Mouse (Mus musculus): Measurements from ENCODE around the gene Uri1. TPM values are rescaled to one million over a fixed set of nuclear protein-coding genes. Genes with fewer than 3 reads are reported as not detected.

Gene Uri1
- polyA plus RNA-seq (2014; fragmentation: Nextera tagmentation; extraction: Ambion mirVana) = 42.2 and 45.9 TPM in 2 replicates

GRCm38 (mm10) chr7:38023451-38023850 lies at the start of gene Uri1:
Gene Uri1, minus strand, starts transcription at chr7:38023551.
- no peak within 1 kb of the TSS for H3K27ac ChIP-seq (ENCODE audit: low read depth, low read length)
- H3K27me3 ChIP-seq (replicated peaks; ENCODE audit: control insufficient read depth, insufficient read depth, low read length) = no peaks in the 10 kb centered on the region
- no peaks in the 10 kb centered on the region for H3K9me3 ChIP-seq (ENCODE audit: control insufficient read depth, low read length)
- no peak for DNase-seq (ENCODE audit: low spot score)
- no peak within 1 kb of the TSS for H3K9ac ChIP-seq (ENCODE audit: low read depth, low read length)
- H3K4me3 ChIP-seq (ENCODE audit: low read depth, low read length) = no peak within 1 kb of the TSS
- H3K4me1 ChIP-seq (replicated peaks; ENCODE audit: control insufficient read depth, insufficient read depth, low read length) = no peaks in the 10 kb centered on the region
- 91% methylated on average over 8 of the region's 8 CpGs for WGBS
- no peak within 1 kb of the TSS for H3K4me2 ChIP-seq
- ATAC-seq (replicated peaks; ENCODE audit: low FRiP score) = no peak
- H3K36me3 ChIP-seq (ENCODE audit: control insufficient read depth, insufficient read depth, low read length) = no peaks in the 10 kb centered on the region

DNA sequence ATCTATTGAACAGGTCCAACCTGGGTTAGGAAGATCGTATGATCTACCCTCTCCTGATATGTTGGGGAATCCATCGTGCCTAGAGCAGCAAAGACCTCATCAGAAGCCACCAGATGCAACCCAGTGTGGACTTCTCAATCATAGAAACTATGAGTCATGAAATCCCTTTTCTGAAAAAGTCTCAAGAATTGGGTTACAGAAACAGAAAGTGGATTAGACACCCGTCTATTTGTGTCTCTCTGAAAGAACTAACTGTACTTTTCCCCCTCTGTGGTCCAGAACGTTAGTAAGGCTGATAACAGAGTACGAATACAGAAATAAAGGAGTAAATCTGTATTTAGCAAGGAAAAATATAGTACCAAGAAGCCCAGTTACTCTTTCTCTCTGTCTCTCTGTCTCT lies 47.7 kb upstream of the Uri1 start:
- DNase-seq (ENCODE audit: low spot score) = no peak
- WGBS = 62% methylated on average over 5 of the region's 5 CpGs
- no peak for ATAC-seq (replicated peaks; ENCODE audit: low FRiP score)
- Histone ChIP-seq H3K4me2 (no peak overlapping the region), H3K9ac (ENCODE audit: low read depth, low read length) (no peak overlapping the region), H3K9me3 (ENCODE audit: control insufficient read depth, low read length) (no peaks in the 10 kb centered on the region), H3K4me3 (ENCODE audit: low read depth, low read length) (no peak overlapping the region), H3K4me1 (replicated peaks; ENCODE audit: control insufficient read depth, insufficient read depth, low read length) (no peaks in the 10 kb centered on the region), H3K27me3 (replicated peaks; ENCODE audit: control insufficient read depth, insufficient read depth, low read length) (no peaks in the 10 kb centered on the region; the same call in 1 of the 2 replicates), H3K27ac (ENCODE audit: low read depth, low read length) (no peak overlapping the region), H3K36me3 (ENCODE audit: control insufficient read depth, insufficient read depth, low read length) (no peaks in the 10 kb centered on the region)

DNA sequence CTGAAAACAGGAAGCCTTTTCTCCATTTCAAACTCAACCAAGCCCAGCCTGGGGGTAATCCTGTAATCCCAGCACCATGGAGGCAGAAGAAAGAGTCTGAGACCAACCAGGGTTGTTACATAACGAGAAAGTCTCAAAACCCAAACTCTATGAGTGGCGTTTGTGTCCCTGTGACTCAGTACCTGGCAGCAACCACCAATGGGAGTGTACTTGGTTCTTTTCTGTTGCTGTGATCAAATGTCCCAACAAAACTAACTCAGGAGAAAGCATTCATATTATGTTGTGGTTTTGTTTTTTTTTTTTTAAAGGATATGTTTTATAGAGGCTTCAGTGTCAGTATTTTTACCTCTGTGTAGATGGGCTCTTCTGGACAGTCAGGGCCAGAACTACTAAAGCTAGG lies 47.3 kb upstream of the Uri1 start:
- WGBS = 30% methylated on average over 2 of the region's 2 CpGs
- DNase-seq (ENCODE audit: low spot score) = no peak
- H3K27ac ChIP-seq (ENCODE audit: low read depth, low read length) = no peak overlapping the region
- H3K4me2 ChIP-seq = no peak overlapping the region
- no peak overlapping the region for H3K4me3 ChIP-seq (ENCODE audit: low read depth, low read length)
- no peaks in the 10 kb centered on the region for H3K36me3 ChIP-seq (ENCODE audit: control insufficient read depth, insufficient read depth, low read length)
- no peak for ATAC-seq (replicated peaks; ENCODE audit: low FRiP score)
- H3K27me3 ChIP-seq (replicated peaks; ENCODE audit: control insufficient read depth, insufficient read depth, low read length) = no peaks in the 10 kb centered on the region; the same call in 1 of the 2 replicates
- H3K9me3 ChIP-seq (ENCODE audit: control insufficient read depth, low read length) = no peaks in the 10 kb centered on the region
- H3K4me1 ChIP-seq (replicated peaks; ENCODE audit: control insufficient read depth, insufficient read depth, low read length) = no peaks in the 10 kb centered on the region
- H3K9ac ChIP-seq (ENCODE audit: low read depth, low read length) = no peak overlapping the region

GRCm38 (mm10) chr7:38064431-38064830 lies 41.1 kb upstream of the Uri1 start:
- WGBS = 33% methylated on average over 4 of the region's 4 CpGs
- ATAC-seq (replicated peaks; ENCODE audit: low FRiP score) (no peak), DNase-seq (ENCODE audit: low spot score) (no peak)
- H3K27ac ChIP-seq (ENCODE audit: low read depth, low read length) = no peak overlapping the region
- no peaks in the 10 kb centered on the region for H3K27me3 ChIP-seq (replicated peaks; ENCODE audit: control insufficient read depth, insufficient read depth, low read length)
- no peaks in the 10 kb centered on the region for H3K36me3 ChIP-seq (ENCODE audit: control insufficient read depth, insufficient read depth, low read length)
- H3K9ac ChIP-seq (ENCODE audit: low read depth, low read length) = no peak overlapping the region
- H3K4me2 ChIP-seq = no peak overlapping the region
- H3K4me3 ChIP-seq (ENCODE audit: low read depth, low read length) = no peak overlapping the region
- no peaks in the 10 kb centered on the region for H3K9me3 ChIP-seq (ENCODE audit: control insufficient read depth, low read length)
- no peaks in the 10 kb centered on the region for H3K4me1 ChIP-seq (replicated peaks; ENCODE audit: control insufficient read depth, insufficient read depth, low read length)

DNA sequence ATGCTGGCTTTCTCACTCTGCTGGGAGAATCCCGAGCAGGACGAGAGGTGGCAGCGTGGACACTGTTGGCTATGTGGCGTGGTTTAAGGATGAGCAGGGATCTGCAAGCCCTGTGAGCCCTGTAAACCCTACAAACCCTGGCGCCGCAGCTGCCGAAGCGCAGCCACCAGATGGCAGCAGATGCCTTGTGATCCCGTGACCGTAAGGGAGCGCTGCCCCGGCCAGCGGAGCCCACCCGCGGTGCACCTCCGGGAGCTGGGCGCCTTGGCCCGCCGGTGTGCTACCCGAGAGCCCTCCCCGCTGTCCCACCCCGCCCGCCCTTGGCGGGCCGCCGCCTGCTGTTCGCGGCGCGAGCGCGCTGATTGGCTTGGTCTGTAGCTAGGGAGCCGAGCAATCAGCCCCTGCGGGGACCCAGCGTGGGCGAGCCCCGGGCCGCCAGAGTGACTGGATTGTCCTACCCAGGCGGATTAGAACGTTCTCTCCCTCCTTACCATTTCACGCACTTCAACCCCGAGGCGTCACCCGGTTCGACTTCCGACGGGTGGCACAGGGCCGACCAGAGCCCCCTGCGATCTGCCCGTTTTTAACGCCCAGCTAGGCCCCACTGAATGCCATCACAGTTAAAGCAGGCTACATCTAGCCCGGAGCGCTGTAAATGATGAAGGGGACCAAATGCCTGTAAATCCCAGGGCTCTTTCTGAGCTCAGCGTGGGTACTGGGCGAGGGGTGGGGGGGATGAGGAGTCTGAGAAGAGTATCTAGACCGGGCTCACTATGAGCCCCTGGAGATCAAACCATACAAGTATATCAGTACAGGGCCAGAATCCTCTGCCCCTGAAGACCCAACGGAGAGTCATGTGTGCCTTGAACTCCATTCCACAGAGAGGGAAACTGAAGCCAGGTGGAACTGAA lies 38.0 kb upstream of the Uri1 start:
- ATAC-seq (replicated peaks; ENCODE audit: low FRiP score) (peak; percentile 87), DNase-seq (ENCODE audit: low spot score) (peak; percentile 82)
- H3K4me3 ChIP-seq (ENCODE audit: low read depth, low read length) = peak overlapping the region; percentile 53
- 2% methylated on average over 57 of the region's 57 CpGs for WGBS
- no peaks in the 10 kb centered on the region for H3K36me3 ChIP-seq (ENCODE audit: control insufficient read depth, insufficient read depth, low read length)
- H3K4me1 ChIP-seq (replicated peaks; ENCODE audit: control insufficient read depth, insufficient read depth, low read length) = no peaks in the 10 kb centered on the region
- no peaks in the 10 kb centered on the region for H3K9me3 ChIP-seq (ENCODE audit: control insufficient read depth, low read length)
- H3K4me2 ChIP-seq = peak overlapping the region; percentile 79
- no peaks in the 10 kb centered on the region for H3K27me3 ChIP-seq (replicated peaks; ENCODE audit: control insufficient read depth, insufficient read depth, low read length)
- peak overlapping the region; percentile 69 for H3K9ac ChIP-seq (ENCODE audit: low read depth, low read length)
- no peak overlapping the region for H3K27ac ChIP-seq (ENCODE audit: low read depth, low read length)

- ATAC-seq (replicated peaks; ENCODE audit: low FRiP score) (no peak), DNase-seq (ENCODE audit: low spot score) (no peak)
- H3K4me1 ChIP-seq (replicated peaks; ENCODE audit: control insufficient read depth, insufficient read depth, low read length) = no peaks in the 10 kb centered on the region
- no peak overlapping the region for H3K27ac ChIP-seq (ENCODE audit: low read depth, low read length)
- H3K9ac ChIP-seq (ENCODE audit: low read depth, low read length) = no peak overlapping the region
- 72% methylated on average over 8 of the region's 8 CpGs for WGBS
- no peak overlapping the region for H3K4me3 ChIP-seq (ENCODE audit: low read depth, low read length)
- no peaks in the 10 kb centered on the region for H3K36me3 ChIP-seq (ENCODE audit: control insufficient read depth, insufficient read depth, low read length)
- H3K27me3 ChIP-seq (replicated peaks; ENCODE audit: control insufficient read depth, insufficient read depth, low read length) = no peaks in the 10 kb centered on the region
- no peak overlapping the region for H3K4me2 ChIP-seq
- H3K9me3 ChIP-seq (ENCODE audit: control insufficient read depth, low read length) = no peaks in the 10 kb centered on the region
Observed at GRCm38 (mm10) chr7:38059636-38060330, 36.4 kb upstream of the Uri1 start.

GRCm38 (mm10) chr7:38059096-38059495 lies 35.7 kb upstream of the Uri1 start:
- no peaks in the 10 kb centered on the region for H3K27me3 ChIP-seq (replicated peaks; ENCODE audit: control insufficient read depth, insufficient read depth, low read length)
- H3K4me1 ChIP-seq (replicated peaks; ENCODE audit: control insufficient read depth, insufficient read depth, low read length) = no peaks in the 10 kb centered on the region
- H3K4me3 ChIP-seq (ENCODE audit: low read depth, low read length) = no peak overlapping the region
- H3K9me3 ChIP-seq (ENCODE audit: control insufficient read depth, low read length) = no peaks in the 10 kb centered on the region
- no peak for ATAC-seq (replicated peaks; ENCODE audit: low FRiP score)
- no peak overlapping the region for H3K27ac ChIP-seq (ENCODE audit: low read depth, low read length)
- WGBS = 50% methylated on average over 7 of the region's 7 CpGs
- DNase-seq (ENCODE audit: low spot score) = no peak
- H3K9ac ChIP-seq (ENCODE audit: low read depth, low read length) = no peak overlapping the region
- no peak overlapping the region for H3K4me2 ChIP-seq
- no peaks in the 10 kb centered on the region for H3K36me3 ChIP-seq (ENCODE audit: control insufficient read depth, insufficient read depth, low read length)

GRCm38 (mm10) chr7:38055996-38056395 lies 32.6 kb upstream of the Uri1 start:
- Histone ChIP-seq H3K4me2 (no peak overlapping the region), H3K27ac (ENCODE audit: low read depth, low read length) (no peak overlapping the region), H3K9me3 (ENCODE audit: control insufficient read depth, low read length) (no peaks in the 10 kb centered on the region), H3K4me1 (replicated peaks; ENCODE audit: control insufficient read depth, insufficient read depth, low read length) (no peaks in the 10 kb centered on the region), H3K9ac (ENCODE audit: low read depth, low read length) (no peak overlapping the region), H3K27me3 (replicated peaks; ENCODE audit: control insufficient read depth, insufficient read depth, low read length) (no peaks in the 10 kb centered on the region), H3K4me3 (ENCODE audit: low read depth, low read length) (no peak overlapping the region), H3K36me3 (ENCODE audit: control insufficient read depth, insufficient read depth, low read length) (no peaks in the 10 kb centered on the region)
- ATAC-seq (replicated peaks; ENCODE audit: low FRiP score) = no peak
- WGBS = 72% methylated on average over 2 of the region's 2 CpGs
- no peak for DNase-seq (ENCODE audit: low spot score)

All from liver, embryonic 11.5 days (tissue).